Mouse (Mus musculus) cortical plate, adult 2 months (tissue): ENCODE measurements around the gene Rnf32. TPM values are rescaled to one million over a fixed set of nuclear protein-coding genes. Genes with fewer than 3 reads are reported as not detected.
A peak's percentile ranks its signal among the peaks of the same experiment; 100 is the strongest.

ENCODE experiments used
- H3K27ac ChIP-seq: fragments of 200-500 bp; 2 replicates; pipeline ENCODE4 v1.5.1; 2012; ENCODE audit warnings: low read length, control low read depth, inconsistent platforms; ENCODE audit not compliant: insufficient read depth
- H3K4me1 ChIP-seq: fragments of 200-500 bp; 2 replicates; pipeline ENCODE4 v1.6.1; 2011; ENCODE audit warnings: low read length; ENCODE audit not compliant: control insufficient read depth, insufficient read depth
- H3K4me3 ChIP-seq: fragments of 200-500 bp; 2 replicates; pipeline ENCODE4 v1.5.1; 2011; ENCODE audit warnings: mild to moderate bottlenecking, low read length, control low read depth; ENCODE audit not compliant: insufficient read depth
- CTCF ChIP-seq: fragments of 200-500 bp; IDR thresholded peaks from 2 replicates; pipeline ENCODE4 v1.5.1; 2011; ENCODE audit warnings: mild to moderate bottlenecking, control low read depth, low read length; ENCODE audit not compliant: insufficient read depth; ENCODE audit errors: extremely low read depth
- POLR2A ChIP-seq: fragments of 200-500 bp; IDR thresholded peaks from 2 replicates; pipeline ENCODE4 v1.6.1; 2011; ENCODE audit warnings: mild to moderate bottlenecking, low read length, control low read depth; ENCODE audit not compliant: insufficient read depth; ENCODE audit errors: extremely low read depth
- polyA plus RNA-seq: library from polyadenylated mRNA; depleted of rRNA; stranded (reverse); fragments of >200 nt; gene quantifications from 2 replicates; pipeline ENCODE4 v1.2.3, GENCODE M21; 2012; rRNA removed

The Rnf32 gene
- polyA plus RNA-seq: 19.7 and 20.2 TPM in 2 replicates

DNA sequence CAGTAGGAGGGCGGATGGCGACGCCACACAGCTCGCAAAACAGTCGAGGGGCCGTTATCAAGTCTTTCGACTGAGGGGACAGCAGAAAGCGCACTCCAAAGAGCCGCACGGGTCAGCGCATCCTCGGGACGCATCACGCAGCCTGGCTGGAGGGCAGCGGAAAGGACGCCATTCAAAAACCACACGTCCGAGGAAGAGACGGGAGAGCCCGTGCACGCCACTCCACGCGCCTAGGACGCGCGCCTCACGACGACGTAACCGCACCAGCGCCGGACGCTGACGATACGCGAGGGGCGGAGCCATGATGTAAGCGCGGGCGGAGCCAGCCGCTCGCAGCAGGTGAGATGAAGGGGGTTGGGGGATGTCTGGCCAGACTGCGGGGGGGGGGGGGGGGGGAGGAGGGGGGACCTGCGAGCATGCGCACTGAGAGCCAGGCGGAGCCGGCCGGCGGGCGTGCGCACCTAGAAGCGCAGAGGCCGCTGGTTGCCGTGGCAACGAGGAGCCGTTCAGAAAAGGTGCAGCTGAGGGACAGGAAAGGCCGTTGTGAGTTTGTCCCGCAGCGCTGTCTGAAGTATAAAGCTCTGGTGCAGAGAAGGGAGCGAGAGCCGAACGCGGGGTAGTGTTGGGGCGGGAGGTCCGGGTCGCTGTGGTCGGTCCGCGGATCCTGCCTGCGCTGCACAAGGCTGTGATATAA, at the start of gene Rnf32:
Rnf32 (plus strand) TSS at position 423 of the 694 bp plus-strand sequence.
- Histone ChIP-seq H3K4me3 (peak within 1 kb of the TSS; percentile 73), H3K4me1 (no peaks in the 10 kb centered on the region; the same call in 1 of the 2 replicates), H3K27ac (peak within 1 kb of the TSS; percentile 7; the same call in 1 of the 2 replicates)
- TF ChIP-seq CTCF (no peak), POLR2A (peak; percentile 91)

- TF ChIP-seq CTCF (no peak), POLR2A (no peak)
- Histone ChIP-seq H3K4me3 (no peak overlapping the region), H3K27ac (no peak overlapping the region), H3K4me1 (no peaks in the 10 kb centered on the region)
Observed at GRCm38 (mm10) chr5:29150146-29150545, 45.6 kb upstream of the Rnf32 start.

- Histone ChIP-seq H3K4me3 (no peak overlapping the region), H3K27ac (no peak overlapping the region), H3K4me1 (no peaks in the 10 kb centered on the region)
- TF ChIP-seq POLR2A: no peak
- no peak for TF ChIP-seq CTCF
Observed at GRCm38 (mm10) chr5:29159849-29160248, 35.9 kb upstream of the Rnf32 start.

DNA sequence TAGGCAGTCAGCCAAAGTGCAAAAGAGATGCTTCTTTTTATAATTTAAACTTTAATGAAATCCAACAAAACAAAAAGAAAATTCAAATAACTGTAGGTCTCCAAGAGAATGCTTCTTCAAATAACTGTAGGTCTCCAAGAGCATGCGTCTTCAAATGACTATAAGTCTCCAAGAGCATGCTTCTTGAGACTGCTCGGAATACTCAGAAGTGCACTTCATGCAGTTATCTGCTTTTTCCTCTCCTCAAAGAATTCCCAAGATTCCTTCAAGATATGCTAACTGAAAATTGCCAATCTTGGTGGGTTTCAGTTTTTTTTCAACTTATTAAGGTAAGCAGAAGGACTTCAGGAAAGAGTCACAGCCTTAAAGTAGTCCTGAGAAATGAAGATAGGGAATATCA, 28.8 kb upstream of the Rnf32 start:
- Histone ChIP-seq H3K27ac (no peak overlapping the region), H3K4me1 (no peaks in the 10 kb centered on the region), H3K4me3 (no peak overlapping the region)
- TF ChIP-seq CTCF: no peak
- TF ChIP-seq POLR2A: no peak

DNA sequence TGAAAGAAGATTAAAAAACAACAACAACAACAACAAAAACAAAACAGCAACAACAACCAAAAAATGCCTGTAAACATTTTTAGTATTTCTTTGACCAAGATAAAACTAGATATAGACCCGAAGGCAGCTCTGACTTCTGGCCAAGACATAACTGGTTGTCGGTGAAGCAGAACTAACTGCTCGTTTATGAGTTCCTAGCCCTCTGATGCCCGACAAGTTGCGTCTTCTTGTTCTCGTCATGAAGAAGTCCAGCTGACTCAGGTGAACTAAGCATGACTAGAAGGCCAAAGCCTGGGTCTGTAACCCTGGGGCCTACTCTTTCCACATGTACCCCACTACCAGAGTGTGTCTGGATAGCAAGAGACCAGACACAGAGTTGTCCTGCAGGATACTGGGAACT, 25.6 kb upstream of the Rnf32 start:
- no peaks in the 10 kb centered on the region for H3K4me1 ChIP-seq
- TF ChIP-seq POLR2A (no peak), CTCF (no peak)
- no peak overlapping the region for H3K27ac ChIP-seq
- H3K4me3 ChIP-seq: no peak overlapping the region

DNA sequence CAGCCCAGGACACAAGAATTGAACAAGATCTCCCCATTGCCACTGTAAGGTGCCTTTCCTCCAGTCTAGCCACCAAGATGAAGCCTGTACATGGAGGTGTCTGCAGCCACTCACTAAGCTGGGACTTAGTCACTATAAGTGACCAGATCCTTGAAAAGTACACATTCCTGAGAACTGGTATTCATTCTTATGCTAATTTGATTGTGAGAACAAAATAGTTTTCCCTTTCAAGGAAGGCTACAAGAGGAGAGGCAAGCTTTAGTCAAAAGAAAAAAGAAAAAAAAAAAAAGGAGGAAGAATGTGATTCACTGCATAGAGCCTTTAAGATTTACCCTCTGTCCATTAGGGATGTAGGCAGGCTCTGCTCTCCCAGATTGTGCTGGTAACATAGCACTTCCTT, 24.6 kb upstream of the Rnf32 start:
- Histone ChIP-seq H3K27ac (no peak overlapping the region), H3K4me3 (no peak overlapping the region), H3K4me1 (no peaks in the 10 kb centered on the region)
- TF ChIP-seq CTCF (no peak), POLR2A (no peak)

GRCm38 (mm10) chr5:29186798-29187197, 9.0 kb upstream of the Rnf32 start:
- Histone ChIP-seq H3K4me1 (no peaks in the 10 kb centered on the region), H3K27ac (no peak overlapping the region), H3K4me3 (no peak overlapping the region)
- no peak for TF ChIP-seq CTCF
- TF ChIP-seq POLR2A: no peak

GRCm38 (mm10) chr5:29195231-29195569, 592 bp upstream of the Rnf32 start:
- no peak for TF ChIP-seq CTCF
- no peak for TF ChIP-seq POLR2A
- Histone ChIP-seq H3K27ac (peak overlapping the region; percentile 7; the same call in 1 of the 2 replicates), H3K4me1 (no peaks in the 10 kb centered on the region; the same call in 1 of the 2 replicates), H3K4me3 (peak overlapping the region; percentile 73)

GRCm38 (mm10) chr5:29196264-29196658, 469 bp downstream of the Rnf32 start:
- Histone ChIP-seq H3K4me1 (no peaks in the 10 kb centered on the region; the same call in 1 of the 2 replicates), H3K4me3 (peak overlapping the region; percentile 73), H3K27ac (no peak overlapping the region)
- TF ChIP-seq POLR2A (no peak), CTCF (no peak)

- no peaks in the 10 kb centered on the region; the same call in 1 of the 2 replicates for H3K4me1 ChIP-seq
- H3K27ac ChIP-seq: no peak overlapping the region
- H3K4me3 ChIP-seq: no peak overlapping the region
- TF ChIP-seq POLR2A: no peak
- no peak for TF ChIP-seq CTCF
Observed at GRCm38 (mm10) chr5:29197187-29197586, 1.4 kb downstream of the Rnf32 start.

- Histone ChIP-seq H3K27ac (no peak overlapping the region), H3K4me3 (no peak overlapping the region), H3K4me1 (no peaks in the 10 kb centered on the region; the same call in 1 of the 2 replicates)
- no peak for TF ChIP-seq CTCF
- TF ChIP-seq POLR2A: no peak
Observed at GRCm38 (mm10) chr5:29198960-29199488, 3.2 kb downstream of the Rnf32 start.
